Comparison of ENCODE assay signal across 18 mouse cellular contexts in the genomic region with DNA sequence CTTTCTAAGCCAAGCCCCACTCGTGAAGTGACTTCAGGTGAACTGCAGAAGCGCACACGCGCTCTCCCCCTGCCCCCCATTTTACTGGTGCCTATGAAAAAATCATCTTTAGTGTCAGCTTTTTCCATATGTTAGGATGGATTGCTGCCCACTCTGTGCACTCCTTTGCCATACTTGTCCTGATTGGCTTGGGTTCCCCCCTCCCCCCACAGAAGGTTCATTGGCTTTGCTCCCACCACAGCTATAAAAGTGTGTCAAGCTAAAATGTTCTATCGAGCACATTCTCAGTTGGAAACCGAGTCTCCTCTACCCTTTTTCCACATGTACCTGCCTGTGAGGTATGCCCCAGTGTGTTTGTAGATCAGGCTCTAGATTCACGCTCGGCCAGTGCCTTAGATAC. TPM values are rescaled to one million over a fixed set of nuclear protein-coding genes. Genes with fewer than 3 reads are reported as not detected.
DNase-seq lines count a peak whose midpoint lies in the region; ATAC-seq and TF ChIP-seq lines count a peak whose summit lies in the region.
"Had no signal": no experiment of that assay in that cellular context is flagged by ENCODE, and none has a peak within 500 bp of the region (broad histone marks: within the 10 kb centered on the region; RNA-seq: fewer than 3 reads in every experiment).

No protein-coding gene starts in this region.

- H3K27ac ChIP-seq in heart, embryonic 15.5 days = peak overlapping the region; percentile 78
- no peak overlapping the region for H3K27ac ChIP-seq in heart, adult 2 months
- H3K27ac ChIP-seq in stomach, postnatal 0 days (replicated peaks) = peak overlapping the region; percentile 59
- no peak overlapping the region for H3K27ac ChIP-seq in lung, postnatal 0 days (ENCODE audit: low read length)
- H3K27ac ChIP-seq: hindbrain, embryonic 14.5 days; liver, embryonic 13.5 days; midbrain, embryonic 12.5 days had no signal

- H3K4me2 ChIP-seq in heart, embryonic 15.5 days = no peak overlapping the region
- no peak overlapping the region for H3K4me2 ChIP-seq in stomach, postnatal 0 days (replicated peaks; ENCODE audit: low read depth)
- no peak overlapping the region for H3K4me2 ChIP-seq in lung, postnatal 0 days (replicated peaks; ENCODE audit: low read depth, low read length)
- H3K4me2 ChIP-seq: embryonic facial prominence, embryonic 13.5 days; hindbrain, embryonic 14.5 days; liver, embryonic 13.5 days; midbrain, embryonic 12.5 days had no signal

- 77% methylated on average over 8 of the region's 8 CpGs for WGBS in heart, embryonic 15.5 days
- WGBS in heart, adult 2 months = 82% methylated on average over 8 of the region's 8 CpGs
- 61% methylated on average over 8 of the region's 8 CpGs for whole genome bisulfite sequencing in stomach, postnatal 0 days
- WGBS in lung, postnatal 0 days = 78% methylated on average over 8 of the region's 8 CpGs

- H3K4me1 ChIP-seq in heart, embryonic 15.5 days (replicated peaks) = peaks cover 41% of the 10 kb centered on the region
- peaks cover 4% of the 10 kb centered on the region for H3K4me1 ChIP-seq in heart, adult 2 months (ENCODE audit: control insufficient read depth, insufficient read depth, low read length)
- peaks cover 4% of the 10 kb centered on the region for H3K4me1 ChIP-seq in stomach, postnatal 0 days (replicated peaks; ENCODE audit: control insufficient read depth, insufficient read depth)
- H3K4me1 ChIP-seq in lung, postnatal 0 days (ENCODE audit: insufficient read depth, low read depth, low read length) = no peaks in the 10 kb centered on the region
- H3K4me1 ChIP-seq: liver, embryonic 13.5 days had no signal

- no peak overlapping the region for H3K4me3 ChIP-seq in heart, embryonic 15.5 days
- H3K4me3 ChIP-seq in heart, adult 2 months = no peak overlapping the region
- no peak overlapping the region for H3K4me3 ChIP-seq in stomach, postnatal 0 days (ENCODE audit: low read depth, low read length)
- H3K4me3 ChIP-seq in lung, postnatal 0 days (ENCODE audit: low read depth, low read length) = no peak overlapping the region
- H3K4me3 ChIP-seq: embryonic facial prominence, embryonic 13.5 days; liver, embryonic 13.5 days; midbrain, embryonic 12.5 days had no signal

- no peak for TF ChIP-seq CTCF in heart, adult 2 months (IDR thresholded peaks at IDR 0.05)
- TF ChIP-seq CTCF in stomach, postnatal 0 days (IDR thresholded peaks at IDR 0.05; ENCODE audit: low read depth) = no peak
- TF ChIP-seq CTCF in lung, postnatal 0 days (IDR thresholded peaks at IDR 0.05) = no peak

- no peaks in the 10 kb centered on the region for H3K79me2 ChIP-seq in heart, adult 2 months (replicated peaks; ENCODE audit: control insufficient read depth, insufficient read depth, low read length)

- intact Hi-C loops in heart, adult 2 months (cut with DNase I) = loop anchor here (2.0 kb wide), 1 partner anchor 37 kb away; no protein-coding TSS in a partner anchor

- TF ChIP-seq EP300 in heart, adult 2 months (IDR thresholded peaks at IDR 0.05; ENCODE audit: insufficient read depth, low read depth, low read length) = no peak
- TF ChIP-seq EP300 in stomach, postnatal 0 days (optimal IDR thresholded peaks at IDR 0.05) = no peak
- TF ChIP-seq EP300 in lung, postnatal 0 days (IDR thresholded peaks at IDR 0.05) = no peak

- no peak for ATAC-seq in heart, embryonic 15.5 days (replicated peaks; ENCODE audit: insufficient number of reproducible peaks, insufficient read depth, low FRiP score, low read depth)
- ATAC-seq in stomach, postnatal 0 days (ENCODE audit: low FRiP score, low TSS enrichment) = no peak; the same call in 1 of the 2 replicates
- ATAC-seq in lung, postnatal 0 days = no peak
- ATAC-seq: forebrain, embryonic 16.5 days had no signal

- H3K9ac ChIP-seq in heart, embryonic 15.5 days = no peak overlapping the region
- H3K9ac ChIP-seq in heart, adult 2 months (ENCODE audit: low read depth, low read length) = no peak overlapping the region
- no peak overlapping the region for H3K9ac ChIP-seq in stomach, postnatal 0 days (ENCODE audit: low read length)
- H3K9ac ChIP-seq in lung, postnatal 0 days (replicated peaks; ENCODE audit: low read depth) = no peak overlapping the region
- H3K9ac ChIP-seq: embryonic facial prominence, embryonic 13.5 days; hindbrain, embryonic 14.5 days; liver, embryonic 13.5 days; midbrain, embryonic 12.5 days had no signal

- TF ChIP-seq POLR2A in heart, adult 2 months (IDR thresholded peaks at IDR 0.05; ENCODE audit: insufficient read depth, low read depth, low read length) = no peak

- H3K36me3 ChIP-seq in heart, embryonic 15.5 days = peaks cover 19% of the 10 kb centered on the region
- peaks cover 26% of the 10 kb centered on the region for H3K36me3 ChIP-seq in heart, adult 2 months (ENCODE audit: control insufficient read depth, insufficient read depth, low read length)
- H3K36me3 ChIP-seq in stomach, postnatal 0 days (ENCODE audit: control insufficient read depth, insufficient read depth, low read length) = peaks cover 4% of the 10 kb centered on the region
- no peaks in the 10 kb centered on the region for H3K36me3 ChIP-seq in lung, postnatal 0 days (ENCODE audit: insufficient read depth, low read length)

- peak; percentile 50 to 59 for DNase-seq in cerebellum, postnatal 14 days
- no peak for DNase-seq in cerebellum, adult 18-20 months
- DNase-seq in heart, adult 2 months = no peak
- DNase-seq in right cerebral cortex, postnatal 25 days = peak; percentile 9
- no peak for DNase-seq in right cerebral cortex, postnatal 36 days (ENCODE audit: low spot score in 2 of 2)
- DNase-seq in stomach, postnatal 0 days (ENCODE audit: low spot score) = peak; percentile 33
- DNase-seq in lung, postnatal 0 days (ENCODE audit: low spot score) = no peak
- DNase-seq: adrenal gland, postnatal 14 days; gastrocnemius, postnatal 14 days; kidney, postnatal 36 days; liver, embryonic 13.5 days; lung, postnatal 36 days; right cerebral cortex, postnatal 4 days had no signal

- H3K27me3 ChIP-seq in heart, embryonic 15.5 days = no peaks in the 10 kb centered on the region
- H3K27me3 ChIP-seq in heart, adult 2 months (ENCODE audit: control insufficient read depth, insufficient read depth, low read length) = no peaks in the 10 kb centered on the region
- H3K27me3 ChIP-seq in stomach, postnatal 0 days (ENCODE audit: control insufficient read depth, insufficient read depth, low read length) = no peaks in the 10 kb centered on the region
- no peaks in the 10 kb centered on the region for H3K27me3 ChIP-seq in lung, postnatal 0 days (replicated peaks; ENCODE audit: insufficient read depth, low read length)
- H3K27me3 ChIP-seq: embryonic facial prominence, embryonic 13.5 days; liver, embryonic 13.5 days; midbrain, embryonic 12.5 days had no signal

- H3K9me3 ChIP-seq in heart, embryonic 15.5 days (replicated peaks) = no peaks in the 10 kb centered on the region
- no peaks in the 10 kb centered on the region for H3K9me3 ChIP-seq in stomach, postnatal 0 days (ENCODE audit: control insufficient read depth, low read length)
- no peaks in the 10 kb centered on the region for H3K9me3 ChIP-seq in lung, postnatal 0 days (ENCODE audit: low read length)
- H3K9me3 ChIP-seq: embryonic facial prominence, embryonic 13.5 days; liver, embryonic 13.5 days; midbrain, embryonic 12.5 days had no signal

RNA-seq across cellular contexts. Expression of a gene that starts 59.5 kb away (rescaled TPM):
- polyA plus RNA-seq in heart, embryonic 15.5 days (2015; fragmentation: Nextera tagmentation; extraction: Ambion mirVana) = 31.7 and 33.5 TPM in 2 replicates
- 10 to 100 TPM; 33.8 to 39.4 TPM for total RNA-seq in heart, adult 2 months (2021)
- 31.9 and 32.1 TPM in 2 replicates for polyA plus RNA-seq in heart, adult 2 months (2012; rRNA removed)
- polyA plus RNA-seq in stomach, postnatal 0 days (2015; fragmentation: Nextera tagmentation; extraction: Ambion mirVana) = 11.3 and 12.5 TPM in 2 replicates
- 56.0 and 61.5 TPM in 2 replicates for polyA plus RNA-seq in lung, postnatal 0 days (2015; fragmentation: Nextera tagmentation; extraction: Ambion mirVana)

Comparison
In these comparisons a context has a peak if more than half of its experiments do, and no peak if none do; other contexts are left out.
1. DNase-seq: peak in cerebellum, postnatal 14 days (2 of 2), right cerebral cortex, postnatal 25 days (single experiment) and stomach, postnatal 0 days (single experiment); none in cerebellum, adult 18-20 months (0 of 2), heart, adult 2 months (0 of 2), right cerebral cortex, postnatal 36 days (0 of 2) and lung, postnatal 0 days (single experiment).
2. H3K27ac ChIP-seq: peak in heart, embryonic 15.5 days (single experiment) and stomach, postnatal 0 days (single experiment); none in heart, adult 2 months (single experiment) and lung, postnatal 0 days (single experiment).